Mouse (Mus musculus) liver, embryonic 14.5 days (tissue): Measurements from ENCODE around the gene Aebp2.

Source experiments
- CTCF ChIP-seq: IDR thresholded peaks from 2 replicates; pipeline ENCODE4 v1.5.1; 2016; ENCODE audit warnings: antibody characterized with exemption, low read depth, control low read depth
- EP300 ChIP-seq: IDR thresholded peaks from 2 replicates; pipeline ENCODE4 v1.6.1; 2016; ENCODE audit warnings: antibody characterized with exemption, low read depth

DNA sequence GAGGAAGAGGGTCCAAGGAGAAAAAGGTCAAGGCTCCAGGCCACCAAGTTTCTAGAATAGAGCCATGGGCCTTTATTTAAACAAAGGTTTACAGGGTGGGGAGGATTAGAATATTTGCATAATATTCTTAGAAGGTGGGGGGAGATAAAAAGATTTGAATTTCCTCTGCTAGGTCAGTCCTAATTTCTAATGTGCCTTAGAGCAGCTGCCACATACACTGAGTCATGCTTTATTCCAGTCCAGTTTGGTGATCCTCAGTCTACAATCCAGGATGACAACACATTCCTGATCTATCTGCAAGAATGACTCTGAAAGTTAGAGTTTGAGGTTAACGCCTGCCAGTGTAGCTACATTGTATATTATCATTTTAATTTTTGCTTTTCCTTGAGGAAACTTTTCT lies 841 bp upstream of the Aebp2 start:
- TF ChIP-seq CTCF (no peak), EP300 (no peak)
